Mouse (Mus musculus) hindbrain, embryonic 13.5 days (tissue): ENCODE results near the gene Atg13. TPM values are rescaled to one million over a fixed set of nuclear protein-coding genes. Genes with fewer than 3 reads are reported as not detected.

Source experiments
- ATAC-seq: fragments of 200-750 bp; cut with Nextera tagmentation; 2 replicates; pipeline ENCODE4 v1.8.0; 2017; ENCODE audit warnings: moderate TSS enrichment; ENCODE audit not compliant: low FRiP score
- H3K27ac ChIP-seq: fragments of 300-500 bp; sonication (generic); 2 replicates; pipeline ENCODE4 v1.5.1; 2015; ENCODE audit warnings: inconsistent platforms, mild to moderate bottlenecking, moderate library complexity
- H3K27me3 ChIP-seq: fragments of 300-500 bp; sonication (generic); 2 replicates; pipeline ENCODE4 v1.6.1; 2015; ENCODE audit warnings: mild to moderate bottlenecking, inconsistent platforms
- H3K36me3 ChIP-seq: fragments of 300-500 bp; sonication (generic); 2 replicates; pipeline ENCODE4 v1.6.1; 2015; ENCODE audit warnings: mild to moderate bottlenecking, inconsistent platforms
- H3K4me1 ChIP-seq: fragments of 300-500 bp; sonication (generic); replicated peaks from 2 replicates; pipeline ENCODE4 v1.6.1; 2015; ENCODE audit warnings: inconsistent platforms
- H3K4me2 ChIP-seq: fragments of 300-500 bp; sonication (generic); 2 replicates; pipeline ENCODE4 v1.6.1; 2015; ENCODE audit warnings: inconsistent platforms, mild to moderate bottlenecking, moderate library complexity
- H3K4me3 ChIP-seq: fragments of 300-500 bp; sonication (generic); 2 replicates; pipeline ENCODE4 v1.5.1; 2015; ENCODE audit warnings: mild to moderate bottlenecking, inconsistent platforms
- H3K9ac ChIP-seq: fragments of 300-500 bp; sonication (generic); 2 replicates; pipeline ENCODE4 v1.6.1; 2015; ENCODE audit warnings: mild to moderate bottlenecking, inconsistent platforms
- H3K9me3 ChIP-seq: fragments of 300-500 bp; sonication (generic); 2 replicates; pipeline ENCODE4 v1.6.1; 2016; ENCODE audit warnings: inconsistent platforms
- WGBS: fragments of 180-500 bp; shearing (Covaris S2); methylation state at CpG from one replicate; pipeline ENCODE4 v1.1.7; 2015; 5-methylcytosine and 5-hydroxymethylcytosine counted together
- polyA plus RNA-seq: library from polyadenylated mRNA; unstranded; fragments of >200 nt; fragmentation: Nextera tagmentation; extraction: Ambion mirVana; gene quantifications from 2 replicates; pipeline ENCODE4 v1.2.1, GENCODE M21; 2015

The Atg13 gene
- polyA plus RNA-seq, 1 experiment from 2014 or later: 35.2 TPM

- no peak for ATAC-seq
- no peak overlapping the region for H3K4me2 ChIP-seq
- no peaks in the 10 kb centered on the region for H3K27me3 ChIP-seq
- no peak overlapping the region for H3K27ac ChIP-seq
- H3K9me3 ChIP-seq: no peaks in the 10 kb centered on the region
- peaks cover 92% of the 10 kb centered on the region for H3K36me3 ChIP-seq
- WGBS: 62% methylated on average over 4 of the region's 4 CpGs
- no peak overlapping the region for H3K4me3 ChIP-seq
- H3K9ac ChIP-seq: no peak overlapping the region
- no peaks in the 10 kb centered on the region for H3K4me1 ChIP-seq
Observed at GRCm38 (mm10) chr2:91682850-91683249, 27.5 kb downstream of the Atg13 start.

GRCm38 (mm10) chr2:91676961-91677360, 33.4 kb downstream of the Atg13 start:
- H3K36me3 ChIP-seq: peaks cover 99% of the 10 kb centered on the region
- no peak for ATAC-seq

DNA sequence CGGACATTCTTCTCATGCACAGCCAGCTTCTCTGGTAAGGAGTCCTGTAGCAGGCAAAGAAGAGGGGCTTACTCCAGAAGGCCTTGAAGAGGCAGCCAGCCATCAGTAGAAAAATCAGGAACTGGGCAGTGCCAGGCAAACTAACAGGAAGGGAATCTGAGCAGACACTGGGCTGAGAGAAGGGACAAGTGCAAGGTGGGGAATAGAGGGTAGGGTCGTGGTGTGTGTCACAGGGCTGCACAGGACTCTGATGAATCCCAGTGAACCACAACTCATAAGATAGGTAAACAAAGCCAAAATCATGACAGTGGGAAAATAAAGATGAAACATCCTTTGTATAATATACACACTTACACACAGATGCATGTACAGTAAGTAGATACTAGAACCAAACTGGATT, 34.0 kb downstream of the Atg13 start:
- WGBS: 83% methylated on average over 2 of the region's 2 CpGs
- H3K4me1 ChIP-seq: no peaks in the 10 kb centered on the region
- no peak overlapping the region for H3K4me3 ChIP-seq
- H3K9ac ChIP-seq: no peak overlapping the region
- H3K27ac ChIP-seq: no peak overlapping the region
- H3K36me3 ChIP-seq: peaks cover 99% of the 10 kb centered on the region
- H3K27me3 ChIP-seq: no peaks in the 10 kb centered on the region
- no peaks in the 10 kb centered on the region for H3K9me3 ChIP-seq
- no peak overlapping the region for H3K4me2 ChIP-seq
- no peak for ATAC-seq

More at GRCm38 (mm10) chr2:91676961-91677360, 33.4 kb downstream of the Atg13 start:
- Histone ChIP-seq H3K27me3 (no peaks in the 10 kb centered on the region), H3K4me2 (no peak overlapping the region), H3K4me1 (no peaks in the 10 kb centered on the region), H3K9me3 (no peaks in the 10 kb centered on the region), H3K27ac (no peak overlapping the region), H3K4me3 (no peak overlapping the region), H3K9ac (no peak overlapping the region)

DNA sequence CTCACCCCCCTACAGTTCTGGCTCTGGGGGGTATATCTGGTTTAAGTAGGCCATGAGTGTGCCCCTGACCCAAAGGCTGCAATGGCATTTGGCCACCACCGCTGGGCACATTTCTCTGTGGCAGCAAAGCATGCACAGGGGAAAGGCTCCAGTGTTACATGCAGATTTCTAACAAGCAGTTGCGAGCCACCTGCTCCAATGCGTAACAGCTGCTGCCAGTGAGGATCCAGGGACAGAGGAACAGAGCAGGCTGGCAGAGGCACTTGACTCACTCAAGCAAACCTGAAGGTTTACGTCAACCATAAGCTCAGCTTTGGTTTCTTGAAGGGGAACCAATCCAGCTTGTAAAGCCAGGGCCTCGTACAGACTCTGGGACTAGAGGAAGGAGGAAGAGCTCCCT, 35.5 kb downstream of the Atg13 start:
- Histone ChIP-seq H3K27ac (no peak overlapping the region), H3K9me3 (no peaks in the 10 kb centered on the region), H3K4me3 (no peak overlapping the region), H3K27me3 (no peaks in the 10 kb centered on the region), H3K4me2 (no peak overlapping the region), H3K36me3 (peaks cover 99% of the 10 kb centered on the region), H3K9ac (no peak overlapping the region), H3K4me1 (no peaks in the 10 kb centered on the region)
- WGBS: 86% methylated on average over 5 of the region's 5 CpGs
- no peak for ATAC-seq

GRCm38 (mm10) chr2:91673587-91673986, 36.8 kb downstream of the Atg13 start:
- 89% methylated on average over 2 of the region's 2 CpGs for WGBS

GRCm38 (mm10) chr2:91670038-91670437, 40.3 kb downstream of the Atg13 start:
- H3K9ac ChIP-seq: no peak overlapping the region
- no peak for ATAC-seq
- H3K36me3 ChIP-seq: peaks cover 96% of the 10 kb centered on the region
- H3K27me3 ChIP-seq: no peaks in the 10 kb centered on the region
- no peak overlapping the region for H3K4me3 ChIP-seq
- H3K9me3 ChIP-seq: no peaks in the 10 kb centered on the region
- H3K27ac ChIP-seq: no peak overlapping the region
- H3K4me1 ChIP-seq: no peaks in the 10 kb centered on the region
- no peak overlapping the region for H3K4me2 ChIP-seq
- 93% methylated on average over 6 of the region's 6 CpGs for WGBS

More at GRCm38 (mm10) chr2:91673587-91673986, 36.8 kb downstream of the Atg13 start:
- ATAC-seq: no peak
- Histone ChIP-seq H3K9me3 (no peaks in the 10 kb centered on the region), H3K4me1 (no peaks in the 10 kb centered on the region), H3K4me3 (no peak overlapping the region), H3K27me3 (no peaks in the 10 kb centered on the region), H3K4me2 (no peak overlapping the region), H3K36me3 (peaks cover 99% of the 10 kb centered on the region), H3K27ac (no peak overlapping the region), H3K9ac (no peak overlapping the region)

GRCm38 (mm10) chr2:91669326-91669725, 41.0 kb downstream of the Atg13 start:
- Histone ChIP-seq H3K4me2 (no peak overlapping the region), H3K4me1 (no peaks in the 10 kb centered on the region), H3K4me3 (no peak overlapping the region), H3K27ac (no peak overlapping the region), H3K36me3 (peaks cover 96% of the 10 kb centered on the region), H3K27me3 (no peaks in the 10 kb centered on the region), H3K9ac (no peak overlapping the region), H3K9me3 (no peaks in the 10 kb centered on the region)
- 94% methylated on average over 8 of the region's 8 CpGs for WGBS
- no peak for ATAC-seq

DNA sequence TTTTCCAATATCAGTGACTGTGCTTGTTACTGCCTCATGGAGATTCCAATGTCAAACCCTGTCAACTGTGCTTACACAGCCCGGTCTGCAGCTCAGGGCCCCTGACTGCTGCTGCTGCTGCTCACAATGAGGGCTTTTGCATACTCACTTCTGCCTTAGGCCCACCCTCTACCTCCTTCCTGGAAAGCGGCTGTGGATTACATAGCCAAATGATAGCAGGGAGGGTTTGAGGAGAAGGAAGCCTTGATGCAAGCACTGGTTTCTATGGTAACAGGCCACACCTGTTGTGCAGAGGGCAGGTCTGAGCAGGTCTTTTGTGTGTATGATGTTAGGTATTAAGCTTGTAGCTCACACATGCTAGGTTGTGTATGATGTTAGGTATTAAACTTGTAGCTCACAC, 42.6 kb downstream of the Atg13 start:
- 83% methylated on average over 2 of the region's 2 CpGs for whole genome bisulfite sequencing
- Histone ChIP-seq H3K9ac (no peak overlapping the region), H3K27me3 (no peaks in the 10 kb centered on the region), H3K9me3 (no peaks in the 10 kb centered on the region), H3K36me3 (peaks cover 97% of the 10 kb centered on the region), H3K4me3 (no peak overlapping the region), H3K4me1 (no peaks in the 10 kb centered on the region), H3K4me2 (no peak overlapping the region), H3K27ac (no peak overlapping the region)
- no peak for ATAC-seq

DNA sequence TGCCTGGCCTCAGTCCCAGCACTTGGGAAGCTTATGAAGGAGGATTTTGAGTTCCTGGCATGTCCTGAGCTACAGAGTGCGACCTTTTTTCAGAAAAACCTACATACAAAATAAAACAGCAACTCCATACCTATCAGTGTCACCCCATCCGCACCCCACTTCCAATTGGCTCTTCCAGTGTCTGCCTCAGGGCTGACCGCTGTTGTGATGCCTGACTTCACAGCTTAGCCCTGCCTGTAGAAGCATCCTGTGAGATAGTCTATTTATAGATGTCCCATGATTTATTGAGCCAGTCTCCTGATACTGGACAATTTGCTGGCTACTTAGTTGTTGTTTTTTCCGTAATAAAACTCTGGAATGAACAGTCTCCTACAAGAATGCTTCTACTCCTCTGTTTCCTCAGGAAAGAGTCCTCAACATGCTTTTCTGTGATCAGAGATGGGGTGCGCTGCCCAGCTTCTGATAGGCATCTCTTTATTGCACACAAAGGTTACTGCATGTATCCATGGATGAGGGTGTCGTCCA, 43.9 kb downstream of the Atg13 start:
- Histone ChIP-seq H3K9ac (no peak overlapping the region), H3K27ac (no peak overlapping the region), H3K27me3 (no peaks in the 10 kb centered on the region), H3K4me1 (no peaks in the 10 kb centered on the region), H3K4me2 (no peak overlapping the region), H3K9me3 (no peaks in the 10 kb centered on the region), H3K4me3 (no peak overlapping the region), H3K36me3 (peaks cover 95% of the 10 kb centered on the region)
- 94% methylated on average over 6 of the region's 6 CpGs for WGBS
- ATAC-seq: no peak

DNA sequence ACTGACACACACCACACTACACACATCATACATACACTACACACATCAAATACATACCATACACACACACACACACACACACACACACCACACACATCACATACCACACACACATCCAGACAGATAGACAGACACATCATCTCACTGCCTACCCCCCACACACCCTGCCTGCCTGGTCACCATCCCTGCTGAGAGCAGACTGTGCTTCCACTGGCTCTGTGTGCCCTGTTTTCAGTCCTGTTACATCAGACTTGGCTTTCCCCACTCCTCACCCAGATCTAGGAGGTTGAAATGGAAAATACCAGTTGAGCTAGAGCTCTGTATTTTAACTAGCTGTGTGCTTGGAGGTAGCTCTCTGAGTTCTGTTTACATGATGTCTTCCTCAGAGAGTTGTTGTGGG, 45.6 kb downstream of the Atg13 start:
- Histone ChIP-seq H3K4me1 (no peaks in the 10 kb centered on the region), H3K27ac (no peak overlapping the region), H3K27me3 (no peaks in the 10 kb centered on the region), H3K4me3 (no peak overlapping the region), H3K9ac (no peak overlapping the region), H3K9me3 (no peaks in the 10 kb centered on the region), H3K4me2 (no peak overlapping the region), H3K36me3 (peaks cover 92% of the 10 kb centered on the region)
- no peak for ATAC-seq

DNA sequence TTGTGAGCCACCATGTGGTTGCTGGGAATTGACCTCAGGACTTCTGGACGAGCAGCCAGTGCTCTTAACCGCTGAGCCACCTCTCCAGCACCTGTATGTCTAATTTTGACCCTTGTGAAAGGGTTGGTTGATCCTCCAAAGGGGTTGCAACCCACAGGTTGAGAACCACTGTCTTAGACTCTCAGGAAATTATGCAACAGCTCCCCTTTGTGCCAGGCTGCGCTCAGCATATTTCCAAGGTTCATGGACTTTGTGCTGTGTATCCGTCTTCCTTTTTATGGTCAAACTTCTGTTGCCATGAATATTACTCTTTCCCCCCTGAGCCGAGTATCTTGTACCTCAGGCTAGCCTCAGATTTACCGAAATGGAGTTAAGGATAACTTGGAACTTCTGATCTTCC, 49.4 kb downstream of the Atg13 start:
- Histone ChIP-seq H3K9ac (no peak overlapping the region), H3K4me1 (no peaks in the 10 kb centered on the region), H3K9me3 (no peaks in the 10 kb centered on the region), H3K4me2 (no peak overlapping the region), H3K4me3 (no peak overlapping the region), H3K27ac (no peak overlapping the region), H3K36me3 (peaks cover 92% of the 10 kb centered on the region), H3K27me3 (no peaks in the 10 kb centered on the region)
- 95% methylated on average over 6 of the region's 6 CpGs for WGBS
- ATAC-seq: no peak

- Histone ChIP-seq H3K36me3 (peaks cover 95% of the 10 kb centered on the region), H3K4me3 (no peak overlapping the region), H3K9ac (no peak overlapping the region), H3K27me3 (no peaks in the 10 kb centered on the region), H3K4me2 (no peak overlapping the region), H3K9me3 (no peaks in the 10 kb centered on the region), H3K4me1 (no peaks in the 10 kb centered on the region), H3K27ac (no peak overlapping the region)
- WGBS: 96% methylated on average over 8 of the region's 8 CpGs
- ATAC-seq: no peak
Observed at GRCm38 (mm10) chr2:91659657-91660056, 50.7 kb downstream of the Atg13 start.

DNA sequence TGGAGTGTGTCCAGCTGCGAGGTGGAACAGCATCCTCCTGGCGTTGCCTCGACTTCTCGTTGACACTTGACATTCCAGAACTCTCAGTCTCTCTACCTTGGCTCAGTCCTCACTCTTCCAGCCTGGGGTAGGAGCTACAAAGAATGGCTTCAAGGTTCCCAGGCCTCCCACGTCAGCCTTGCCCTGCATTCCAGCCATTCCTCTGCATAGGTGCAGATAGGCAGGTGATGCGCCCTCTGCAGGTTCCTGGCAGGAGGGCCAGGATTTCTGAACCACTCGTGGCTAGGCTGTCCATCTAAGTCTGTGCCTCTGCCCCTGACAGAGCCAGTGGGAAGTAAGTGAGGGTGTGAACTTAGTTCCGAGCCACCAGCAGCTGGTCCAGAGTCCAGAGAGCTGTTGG, 53.6 kb downstream of the Atg13 start:
- Histone ChIP-seq H3K4me1 (peaks cover 12% of the 10 kb centered on the region), H3K36me3 (peaks cover 87% of the 10 kb centered on the region), H3K27ac (no peak overlapping the region), H3K27me3 (no peaks in the 10 kb centered on the region), H3K9ac (no peak overlapping the region), H3K4me3 (no peak overlapping the region), H3K9me3 (no peaks in the 10 kb centered on the region), H3K4me2 (no peak overlapping the region)
- 84% methylated on average over 8 of the region's 8 CpGs for WGBS
- no peak for ATAC-seq
